Mouse (Mus musculus) kidney, postnatal 0 days (tissue): ENCODE data around the gene Hspa12b. TPM values are rescaled to one million over a fixed set of nuclear protein-coding genes. Genes with fewer than 3 reads are reported as not detected.

Experiments
- ATAC-seq: fragments of 200-750 bp; cut with Nextera tagmentation; replicated peaks from 2 replicates; pipeline ENCODE4 v1.8.0; 2017; ENCODE audit warnings: low read depth, moderate number of reproducible peaks, moderate TSS enrichment, moderate library complexity; ENCODE audit not compliant: low FRiP score
- DNase-seq: peaks from one replicate; pipeline ENCODE4 v3.0.0-alpha.2; 2016; ENCODE audit warnings: low spot score
- H3K27ac ChIP-seq: fragments of 300-500 bp; sonication (generic); 2 replicates; pipeline ENCODE4 v1.5.1; 2014; ENCODE audit warnings: mild to moderate bottlenecking
- H3K27me3 ChIP-seq: fragments of 300-500 bp; sonication (generic); 2 replicates; pipeline ENCODE4 v1.6.1; 2014; ENCODE audit warnings: low read length, mixed read lengths; ENCODE audit not compliant: insufficient read depth
- H3K36me3 ChIP-seq: fragments of 300-500 bp; sonication (generic); 2 replicates; pipeline ENCODE4 v1.6.1; 2014; ENCODE audit warnings: low read length, mixed read lengths; ENCODE audit not compliant: insufficient read depth
- H3K4me1 ChIP-seq: fragments of 300-500 bp; sonication (generic); replicated peaks from 2 replicates; pipeline ENCODE4 v1.6.1; 2014; ENCODE audit warnings: antibody characterized with exemption, low read length, mixed read lengths; ENCODE audit not compliant: insufficient read depth
- H3K4me2 ChIP-seq: fragments of 300-500 bp; sonication (generic); 2 replicates; pipeline ENCODE4 v1.6.1; 2014; ENCODE audit warnings: mild to moderate bottlenecking, low read length, moderate library complexity, mixed read lengths
- H3K4me3 ChIP-seq: fragments of 300-500 bp; sonication (generic); replicated peaks from 2 replicates; pipeline ENCODE4 v1.5.1; 2014; ENCODE audit warnings: low read depth, low read length
- H3K9ac ChIP-seq: fragments of 300-500 bp; sonication (generic); 2 replicates; pipeline ENCODE4 v1.6.1; 2014; ENCODE audit warnings: low read depth, low read length
- H3K9me3 ChIP-seq: fragments of 300-500 bp; sonication (generic); replicated peaks from 2 replicates; pipeline ENCODE4 v1.6.1; 2016; ENCODE audit warnings: low read length, inconsistent platforms, mixed read lengths
- CTCF ChIP-seq: IDR thresholded peaks from 2 replicates; pipeline ENCODE4 v1.5.1; 2016; ENCODE audit warnings: antibody characterized with exemption, low read depth, mild to moderate bottlenecking, moderate library complexity
- WGBS: fragments of 180-500 bp; shearing (Covaris S2); extraction: QIAGEN DNeasy Blood & Tissue Kit; methylation state at CpG from one replicate; pipeline ENCODE4 v1.1.7; 2014; 5-methylcytosine and 5-hydroxymethylcytosine counted together
- polyA plus RNA-seq: library from polyadenylated mRNA; unstranded; fragments of >200 nt; fragmentation: Nextera tagmentation; extraction: Ambion mirVana; gene quantifications from 2 replicates; pipeline ENCODE4 v1.2.1, GENCODE M21; 2015

Hspa12b gene
- polyA plus RNA-seq, 1 experiment from 2014 or later = 9.4 TPM

GRCm38 (mm10) chr2:131090852-131091251 lies 36.2 kb upstream of the Hspa12b start:
- no peak overlapping the region for H3K27ac ChIP-seq
- ATAC-seq = no peak; the same call in 1 of the 2 replicates
- peaks cover 3% of the 10 kb centered on the region; the same call in 1 of the 2 replicates for H3K4me1 ChIP-seq
- no peaks in the 10 kb centered on the region for H3K27me3 ChIP-seq
- H3K4me2 ChIP-seq = no peak overlapping the region
- no peak for TF ChIP-seq CTCF
- no peak overlapping the region for H3K9ac ChIP-seq
- H3K36me3 ChIP-seq = no peaks in the 10 kb centered on the region
- H3K9me3 ChIP-seq = no peaks in the 10 kb centered on the region
- peak; percentile 35 for DNase-seq
- WGBS = 69% methylated on average over 3 of the region's 3 CpGs
- no peak overlapping the region for H3K4me3 ChIP-seq

- no peak overlapping the region for H3K27ac ChIP-seq
- no peak for DNase-seq
- WGBS = 86% methylated on average over 5 of the region's 5 CpGs
- peaks cover 6% of the 10 kb centered on the region; the same call in 1 of the 2 replicates for H3K4me1 ChIP-seq
- no peak for ATAC-seq
- no peak for TF ChIP-seq CTCF
- no peaks in the 10 kb centered on the region for H3K36me3 ChIP-seq
- no peaks in the 10 kb centered on the region for H3K9me3 ChIP-seq
- no peak overlapping the region for H3K4me3 ChIP-seq
- H3K9ac ChIP-seq = no peak overlapping the region
- no peak overlapping the region for H3K4me2 ChIP-seq
- H3K27me3 ChIP-seq = no peaks in the 10 kb centered on the region
These were observed 33.5 kb upstream of the Hspa12b start for GRCm38 (mm10) chr2:131093577-131093976.

GRCm38 (mm10) chr2:131094823-131095222 lies 32.3 kb upstream of the Hspa12b start:
- no peaks in the 10 kb centered on the region for H3K9me3 ChIP-seq
- WGBS = 0% methylated on average over 1 of the region's 1 CpGs
- ATAC-seq (0 out of 2 replicates have a peak, but pooled peaks have one; percentile 18), DNase-seq (peak; percentile 86)
- H3K9ac ChIP-seq = no peak overlapping the region
- TF ChIP-seq CTCF = peak; percentile 89
- no peaks in the 10 kb centered on the region for H3K27me3 ChIP-seq
- no peaks in the 10 kb centered on the region for H3K36me3 ChIP-seq
- H3K4me3 ChIP-seq = no peak overlapping the region
- no peak overlapping the region for H3K27ac ChIP-seq
- peaks cover 6% of the 10 kb centered on the region; the same call in 1 of the 2 replicates for H3K4me1 ChIP-seq
- no peak overlapping the region for H3K4me2 ChIP-seq

- Histone ChIP-seq H3K4me2 (peak overlapping the region; percentile 32), H3K4me1 (peaks cover 6% of the 10 kb centered on the region; the same call in 1 of the 2 replicates), H3K36me3 (no peaks in the 10 kb centered on the region), H3K9me3 (no peaks in the 10 kb centered on the region), H3K27ac (peak overlapping the region; percentile 86), H3K4me3 (no peak overlapping the region), H3K27me3 (no peaks in the 10 kb centered on the region), H3K9ac (no peak overlapping the region)
- 3% methylated on average over 9 of the region's 9 CpGs for WGBS
- TF ChIP-seq CTCF = peak; percentile 4; the same call in 1 of the 2 replicates
- peak; percentile 95 for DNase-seq
- peak; percentile 71 for ATAC-seq
These were observed 30.8 kb upstream of the Hspa12b start for GRCm38 (mm10) chr2:131096101-131096795.

GRCm38 (mm10) chr2:131097087-131097486 lies 30.0 kb upstream of the Hspa12b start:
- TF ChIP-seq CTCF = no peak
- no peak overlapping the region for H3K4me3 ChIP-seq
- H3K27me3 ChIP-seq = no peaks in the 10 kb centered on the region
- no peaks in the 10 kb centered on the region for H3K36me3 ChIP-seq
- 75% methylated on average over 4 of the region's 4 CpGs for WGBS
- H3K9ac ChIP-seq = no peak overlapping the region
- ATAC-seq (no peak), DNase-seq (no peak)
- H3K4me1 ChIP-seq = peaks cover 6% of the 10 kb centered on the region; the same call in 1 of the 2 replicates
- H3K9me3 ChIP-seq = no peaks in the 10 kb centered on the region
- no peak overlapping the region for H3K4me2 ChIP-seq
- peak overlapping the region; percentile 34; the same call in 1 of the 2 replicates for H3K27ac ChIP-seq

GRCm38 (mm10) chr2:131101530-131101929 lies 25.6 kb upstream of the Hspa12b start:
- ATAC-seq (no peak), DNase-seq (no peak)
- no peak for TF ChIP-seq CTCF
- WGBS = 66% methylated on average over 3 of the region's 3 CpGs
- H3K9me3 ChIP-seq = no peaks in the 10 kb centered on the region
- H3K27ac ChIP-seq = no peak overlapping the region
- H3K4me2 ChIP-seq = no peak overlapping the region
- H3K27me3 ChIP-seq = no peaks in the 10 kb centered on the region
- H3K4me1 ChIP-seq = no peaks in the 10 kb centered on the region
- H3K9ac ChIP-seq = no peak overlapping the region
- no peaks in the 10 kb centered on the region for H3K36me3 ChIP-seq
- H3K4me3 ChIP-seq = no peak overlapping the region
